Mouse (Mus musculus): ENCODE measurements around the gene Fads3.

GRCm38 (mm10) chr19:10067701-10068100 lies 26.3 kb downstream of the Fads3 start:
- TF ChIP-seq CTCF (IDR thresholded peaks at IDR 0.05; ENCODE audit: low read depth, low read length) (no peak), GATA1 (IDR thresholded peaks at IDR 0.05; ENCODE audit: borderline replicate concordance, low read length) (no peak), TAL1 (conservative IDR thresholded peaks at IDR 0.05; ENCODE audit: low read depth, low read length) (no peak)
